Mouse (Mus musculus) granulocyte monocyte progenitor cell, adult 5-6 weeks (primary cell): ENCODE measurements at regions not wholly inside any gene's neighbourhood (a gene's known extent, or its start where the extent isn't known, plus 50 kb on each side); places are given as distances from the start of the nearest gene placed in this dataset.

Experiments used
- ATAC-seq: replicated peaks from 2 replicates; pipeline ENCODE4 v1.8.0; 2016; ENCODE audit warnings: mild to moderate bottlenecking, moderate TSS enrichment, inconsistent platforms; ENCODE audit not compliant: poor library complexity, severe bottlenecking

DNA sequence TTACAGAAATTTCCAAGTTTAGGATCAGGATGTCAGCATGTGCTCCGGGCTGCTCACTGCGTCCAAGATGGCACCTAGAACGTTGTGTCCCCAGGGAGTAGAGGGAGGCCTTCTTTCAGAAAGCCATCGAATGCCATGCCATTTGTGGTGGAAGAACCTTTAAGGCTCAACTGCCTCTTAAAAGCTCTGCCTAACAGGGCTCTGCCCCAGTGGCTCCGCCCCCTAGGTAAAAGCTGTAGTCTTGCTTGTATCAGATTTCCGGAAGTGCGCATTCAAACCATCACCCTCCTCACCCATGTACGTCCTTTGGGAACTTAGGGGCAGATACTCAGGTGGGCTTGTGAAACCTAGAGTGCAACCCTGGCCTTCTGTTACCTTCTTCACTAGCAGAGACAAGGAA, 54.0 kb upstream of the Psmd7 start:
- no peak for ATAC-seq

DNA sequence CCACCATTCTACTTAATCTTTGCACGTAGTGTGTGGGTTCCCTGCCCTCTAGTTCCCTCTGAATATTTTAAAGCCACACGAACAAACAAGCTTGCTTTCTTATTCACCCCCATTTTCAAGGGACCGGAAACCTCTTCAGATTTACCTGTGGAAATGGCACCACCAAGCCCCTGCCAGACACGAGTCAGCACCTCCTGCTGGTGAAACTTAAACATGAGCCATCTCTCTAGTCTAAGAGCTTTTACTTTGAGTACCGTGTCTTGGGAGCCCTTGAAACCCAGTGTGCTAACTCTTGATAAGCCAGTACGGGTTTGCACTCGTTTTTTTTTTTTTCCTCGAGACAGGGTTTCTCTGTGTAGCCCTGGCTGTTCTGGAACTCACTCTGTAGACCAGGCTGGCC, 59.7 kb upstream of the Psmd7 start:
- ATAC-seq: no peak

DNA sequence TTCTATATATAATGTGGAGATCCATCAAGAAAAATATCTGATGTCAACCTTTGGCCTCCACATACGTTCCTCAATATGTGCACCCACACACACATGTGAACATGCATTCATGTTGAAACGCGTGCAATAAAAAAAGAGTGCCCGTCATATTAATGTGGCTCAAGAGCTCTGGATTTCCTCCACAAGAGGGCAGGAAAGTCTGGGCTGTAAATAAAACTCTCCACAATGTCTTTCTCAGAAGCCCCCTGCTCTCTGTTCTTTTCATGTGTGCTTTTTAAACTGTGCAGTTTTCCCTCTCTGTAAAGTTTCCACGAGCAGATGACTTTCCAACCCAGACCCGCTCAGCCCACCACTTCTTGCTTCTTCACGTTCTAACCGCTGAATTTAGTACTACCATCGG, 62.0 kb upstream of the Psmd7 start:
- no peak for ATAC-seq

DNA sequence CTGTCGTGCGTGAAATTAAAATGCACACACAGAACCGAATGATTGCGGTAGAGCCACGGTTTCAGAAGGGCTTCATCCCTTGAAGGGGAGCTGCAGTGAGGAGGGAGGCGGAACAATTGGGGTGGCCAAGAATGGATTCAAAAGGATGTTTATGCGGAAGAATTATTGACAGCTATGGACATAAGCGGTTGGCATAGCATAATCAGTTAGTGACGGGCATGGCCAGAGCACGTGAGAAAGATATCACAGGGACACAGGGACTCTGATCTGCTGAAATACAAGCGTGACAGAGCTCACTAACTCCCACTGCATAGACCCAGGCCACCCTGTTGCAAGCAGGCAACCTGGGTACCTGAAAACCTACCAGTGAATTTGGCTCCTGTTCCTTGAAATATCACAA, 63.2 kb upstream of the Psmd7 start:
- ATAC-seq: no peak

DNA sequence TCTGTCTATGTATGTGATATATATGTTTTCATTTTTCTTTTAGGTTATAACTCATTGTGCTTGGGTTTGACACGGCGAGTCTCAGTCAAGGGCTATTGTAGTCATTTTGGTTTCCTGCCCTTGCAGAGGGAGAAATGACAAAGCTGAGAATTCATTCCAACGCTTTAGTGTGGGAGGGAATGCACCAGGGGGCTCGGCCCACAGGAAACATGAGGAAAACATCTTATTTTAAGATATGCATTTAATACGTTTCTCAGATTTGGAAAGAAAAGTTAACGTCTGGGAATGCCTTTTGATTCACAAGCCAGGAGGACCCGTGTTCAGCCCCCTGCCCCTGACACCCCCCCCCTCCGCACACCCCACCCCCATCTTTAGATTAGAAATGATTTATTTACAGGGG, 64.0 kb upstream of the Psmd7 start:
- ATAC-seq: no peak

DNA sequence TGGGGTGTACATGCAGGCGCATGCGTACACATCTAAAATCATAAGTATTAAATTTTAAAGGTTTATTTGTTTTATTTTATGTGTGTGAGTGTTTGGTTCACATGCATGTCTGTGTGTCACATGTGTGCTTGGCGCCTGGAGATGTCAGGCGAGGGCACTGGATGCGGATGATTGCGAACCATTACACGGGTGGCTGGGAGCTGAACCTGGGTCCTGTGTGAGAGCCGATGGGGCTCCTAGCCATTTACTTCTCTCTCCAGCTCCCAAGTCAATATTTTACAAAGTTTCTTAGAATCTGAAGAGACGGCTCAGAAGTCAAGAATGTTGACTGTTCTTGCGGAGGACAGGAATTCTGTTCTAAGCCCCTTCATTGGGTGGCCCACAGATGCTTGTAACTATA, 65.4 kb upstream of the Psmd7 start:
- ATAC-seq: no peak

DNA sequence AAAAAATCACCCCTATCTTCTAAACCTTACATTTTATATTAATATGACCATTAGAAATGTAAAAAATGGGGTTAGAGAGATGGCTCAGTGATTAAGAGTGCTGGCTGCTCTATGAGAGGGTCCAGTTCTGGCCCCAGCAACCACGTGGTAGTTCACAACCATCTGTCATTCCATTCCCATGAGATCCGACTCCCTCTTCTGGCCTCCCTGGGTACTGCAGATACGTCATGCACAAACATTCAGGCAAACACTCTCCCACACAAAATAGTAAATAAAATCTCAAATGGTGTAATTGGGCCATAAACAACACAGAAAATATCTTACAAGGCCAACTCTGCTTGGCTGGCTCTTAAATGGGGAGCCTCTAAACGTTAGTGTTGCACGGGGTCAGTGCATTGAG, 68.4 kb upstream of the Psmd7 start:
- ATAC-seq: no peak

DNA sequence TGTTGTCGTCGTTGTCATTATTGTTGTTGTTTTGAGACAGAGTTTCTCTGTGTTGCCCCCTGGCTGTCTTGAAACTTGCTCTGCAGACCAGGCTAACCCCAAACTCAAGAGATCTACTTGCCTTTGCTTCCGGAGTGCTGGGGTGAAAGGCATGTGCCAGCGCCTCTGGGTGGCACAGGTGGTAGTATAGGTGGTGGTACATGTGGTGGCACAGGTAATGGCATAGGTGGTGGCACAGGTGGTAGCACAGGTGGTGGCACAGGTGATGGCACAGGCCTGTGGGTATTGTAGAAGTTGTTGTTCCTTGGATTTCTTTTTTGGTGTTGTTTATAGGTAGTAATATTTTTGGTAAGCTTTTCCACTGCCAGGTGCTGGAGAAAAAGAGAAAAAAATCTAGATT, 69.5 kb upstream of the Psmd7 start:
- no peak for ATAC-seq

DNA sequence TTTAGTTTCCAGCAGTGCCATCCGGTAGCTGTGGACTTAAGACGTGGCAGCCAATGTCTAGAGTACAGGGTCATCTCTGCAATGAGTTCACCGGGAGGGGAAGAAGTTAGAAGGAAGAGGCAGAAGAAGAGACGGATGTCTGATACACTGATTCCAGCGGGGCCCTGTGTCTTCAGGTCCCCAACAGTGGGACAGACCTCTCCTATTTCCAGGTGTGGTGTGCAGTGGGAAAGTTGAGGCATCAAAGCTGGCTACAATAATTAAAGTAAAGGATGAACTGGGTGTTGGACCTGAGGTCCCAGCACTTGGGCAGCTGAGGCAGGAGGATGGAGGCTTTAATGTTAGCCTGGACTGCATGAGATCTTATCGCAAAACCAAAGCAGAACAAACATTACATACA, 70.1 kb upstream of the Psmd7 start:
- no peak for ATAC-seq

DNA sequence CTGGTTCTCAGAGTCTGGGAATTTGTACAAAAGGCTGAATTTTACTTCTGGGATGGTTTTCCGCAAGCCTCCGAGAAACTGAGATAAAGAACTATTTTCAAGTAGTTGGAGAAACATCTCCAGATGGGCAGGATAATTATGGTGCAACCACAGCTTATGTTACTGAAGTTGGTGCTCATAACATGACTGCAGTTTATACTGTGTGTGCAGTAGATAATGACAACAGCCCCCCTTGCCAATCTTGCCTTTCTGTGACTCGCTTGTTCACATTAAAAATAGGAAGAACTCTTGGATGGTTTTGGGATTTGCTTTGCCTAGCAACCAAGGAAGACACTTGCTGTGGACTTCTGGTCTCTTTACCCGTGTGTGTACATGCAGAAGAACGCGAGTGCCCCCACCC, 72.4 kb upstream of the Psmd7 start:
- ATAC-seq: no peak

DNA sequence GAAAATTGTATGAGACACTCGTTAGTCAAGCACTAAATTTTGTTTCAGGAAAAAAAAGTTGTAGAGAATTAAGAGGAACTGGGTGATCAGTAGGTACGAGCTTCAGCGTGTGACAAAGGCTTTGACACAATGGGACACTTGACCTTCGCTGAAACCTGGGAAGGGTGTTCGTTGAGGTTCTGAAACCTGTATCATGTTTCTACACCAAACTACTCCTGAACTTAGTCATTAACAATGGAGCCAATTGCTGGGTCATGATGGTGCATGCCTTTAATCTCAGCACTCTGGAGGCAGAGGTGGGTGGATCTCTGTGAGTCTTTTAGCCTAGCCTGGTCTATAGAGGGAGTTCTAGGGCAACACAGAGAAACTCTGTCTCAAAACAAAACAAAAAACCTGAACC, 81.3 kb upstream of the Psmd7 start:
- no peak for ATAC-seq

DNA sequence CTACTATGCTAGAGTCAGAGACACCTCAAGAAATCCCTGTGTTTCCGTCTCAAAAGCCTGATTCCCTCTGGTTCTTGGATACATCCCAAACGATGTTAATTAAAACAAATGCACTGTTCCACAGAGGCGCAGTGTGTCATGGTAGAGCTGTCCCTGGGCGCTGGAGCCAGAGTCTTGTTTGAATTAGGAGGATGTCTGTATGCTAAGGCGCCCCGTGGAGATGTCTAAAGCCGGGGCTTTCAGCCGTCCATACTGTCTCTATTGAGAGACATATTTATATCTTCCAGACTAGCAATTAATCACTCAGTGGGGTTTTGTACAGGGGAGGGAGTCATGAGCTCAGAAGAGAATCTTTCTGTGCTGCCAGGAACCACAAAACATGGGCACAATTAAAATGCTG, 83.2 kb upstream of the Psmd7 start:
- ATAC-seq: no peak

DNA sequence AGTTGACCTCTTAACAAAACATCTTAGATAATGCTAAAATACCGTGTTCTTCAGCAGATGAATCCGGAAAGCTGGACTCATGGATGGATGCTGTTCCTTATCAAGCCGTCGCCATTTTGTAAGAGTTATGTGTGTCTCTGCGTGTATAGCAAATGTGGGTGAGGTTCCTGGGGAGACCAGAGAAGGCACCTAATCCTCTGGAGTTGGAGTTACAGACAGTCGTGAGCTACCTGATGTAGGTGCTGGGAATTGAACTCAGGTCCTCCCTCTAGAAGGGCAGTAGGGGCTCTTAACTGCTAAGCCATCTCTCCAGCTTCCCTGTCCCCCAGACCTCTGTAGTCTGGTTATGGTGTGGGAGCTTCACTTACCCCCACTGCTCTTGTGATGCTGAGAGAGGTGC, 84.4 kb upstream of the Psmd7 start:
- no peak for ATAC-seq

DNA sequence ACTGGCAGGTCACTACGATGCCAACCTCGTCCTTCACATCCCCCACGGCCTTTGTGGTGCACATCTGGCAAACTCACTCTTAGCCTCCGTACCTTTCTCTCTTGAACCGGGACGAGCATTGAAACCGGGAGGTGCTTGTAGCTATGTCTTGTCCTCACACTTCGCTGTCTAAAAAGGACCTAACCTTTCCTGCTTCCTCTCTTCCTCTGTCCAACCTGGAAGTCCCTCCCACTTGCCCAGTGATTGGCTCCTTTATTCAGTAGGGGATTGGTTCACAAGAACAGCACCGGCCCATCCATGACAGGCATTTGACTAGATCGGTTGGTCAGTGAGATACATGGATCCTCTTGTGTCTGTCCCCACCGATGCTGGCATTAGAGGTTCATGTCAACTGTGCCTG, 93.8 kb upstream of the Psmd7 start:
- no peak for ATAC-seq

DNA sequence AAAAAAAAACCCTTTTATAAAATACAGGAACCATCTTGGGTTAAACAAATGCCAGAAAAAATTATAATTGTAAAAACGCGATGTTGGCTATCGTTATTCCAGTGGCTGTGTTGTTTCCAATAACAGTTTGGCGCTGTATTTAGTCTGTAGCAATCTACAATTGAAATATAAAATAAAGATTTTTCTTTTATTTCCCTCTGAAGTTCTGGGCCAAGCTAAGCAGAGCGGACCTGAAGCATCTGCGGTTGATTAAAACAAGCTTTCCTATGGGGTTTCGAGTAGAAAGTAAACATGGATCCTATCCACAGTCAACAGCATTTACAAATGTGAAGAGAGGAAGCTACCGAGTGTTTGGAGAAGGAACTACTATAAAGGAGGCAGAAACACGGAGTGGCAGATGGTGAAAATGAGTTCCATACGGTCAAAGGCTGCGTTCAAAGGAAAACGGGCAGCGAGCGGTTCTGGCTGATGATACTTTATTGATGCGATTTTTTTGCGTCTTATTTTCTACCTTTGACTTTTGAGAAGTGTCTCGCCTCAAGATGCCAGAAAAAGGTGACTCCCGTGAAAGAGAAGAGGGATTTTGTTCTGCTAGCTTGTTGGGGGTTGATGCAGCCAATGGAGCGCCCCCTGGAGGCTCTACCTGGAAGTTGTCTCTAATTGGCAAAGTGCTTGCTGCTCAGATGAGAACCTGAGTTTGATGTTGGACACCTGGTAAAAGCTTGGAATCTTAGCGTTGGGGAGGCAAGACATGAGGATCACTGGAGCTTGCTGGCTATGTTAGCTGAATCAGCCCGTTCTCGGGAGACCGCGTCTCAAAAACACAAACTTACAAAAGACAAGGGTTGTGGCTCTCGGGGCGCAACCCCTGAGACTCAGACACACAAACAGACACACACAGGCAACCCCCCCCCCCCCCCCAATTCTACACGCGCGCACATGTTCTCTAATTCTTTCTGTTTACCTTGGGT, 96.7 kb upstream of the Psmd7 start:
- no peak; the same call in 1 of the 2 replicates for ATAC-seq

DNA sequence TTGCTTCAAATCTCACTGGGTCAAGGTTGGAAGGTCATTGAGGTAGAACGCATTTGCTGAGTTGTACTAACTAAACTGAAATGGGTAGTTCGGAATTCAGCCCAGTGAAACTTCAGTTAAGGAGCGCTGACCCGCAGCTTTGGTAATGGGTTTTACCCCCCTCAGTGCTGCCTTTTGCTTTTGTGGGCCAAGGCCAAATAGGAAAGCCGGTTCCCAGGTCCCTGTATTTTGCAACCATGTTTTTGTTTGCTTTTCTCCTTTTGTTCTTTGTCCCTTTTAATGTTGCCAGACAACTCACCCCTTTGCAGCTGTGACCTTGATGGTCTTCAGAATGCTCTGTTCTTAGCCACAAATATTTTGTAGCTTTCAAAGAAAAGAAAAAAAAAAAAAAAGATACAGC, 98.7 kb upstream of the Psmd7 start:
- ATAC-seq: no peak

DNA sequence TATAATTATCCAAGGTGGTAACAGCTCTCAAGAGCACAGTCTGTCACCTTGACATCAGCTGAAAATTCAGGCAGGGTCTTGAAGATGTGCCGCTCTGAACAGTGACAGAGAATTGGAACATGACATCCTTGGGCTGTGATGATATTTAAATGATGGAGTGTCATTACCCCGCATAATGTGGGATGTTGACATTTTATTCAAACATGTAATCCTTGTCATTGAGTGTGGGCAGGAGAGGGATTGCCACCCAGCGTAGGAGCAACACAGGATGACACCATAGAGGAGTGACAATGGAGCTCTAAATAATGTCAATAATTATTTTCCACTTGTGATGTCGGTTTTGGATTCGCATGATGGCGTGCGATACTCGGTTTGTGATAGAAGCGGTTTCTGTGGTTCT, 99.3 kb upstream of the Psmd7 start:
- ATAC-seq: no peak

DNA sequence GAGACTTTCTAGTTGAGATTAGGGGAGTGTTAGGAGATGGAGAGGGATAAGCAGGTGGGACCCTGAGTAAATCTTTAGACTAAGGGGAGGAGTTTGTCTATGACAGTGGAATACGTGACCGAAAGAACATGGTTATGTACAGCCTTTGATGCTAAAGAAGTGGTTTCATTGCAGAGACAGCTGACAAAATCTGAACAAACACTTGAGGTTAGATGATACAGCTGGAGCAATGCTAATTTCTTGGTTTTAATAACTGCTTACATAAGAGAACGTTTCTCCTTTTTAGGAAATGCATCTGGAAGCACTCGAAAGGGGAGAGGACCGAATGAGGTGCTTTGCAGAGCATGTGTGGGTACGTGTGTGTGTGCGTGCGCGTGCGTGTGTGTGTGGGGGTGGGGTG, 100.8 kb upstream of the Psmd7 start:
- ATAC-seq: no peak

DNA sequence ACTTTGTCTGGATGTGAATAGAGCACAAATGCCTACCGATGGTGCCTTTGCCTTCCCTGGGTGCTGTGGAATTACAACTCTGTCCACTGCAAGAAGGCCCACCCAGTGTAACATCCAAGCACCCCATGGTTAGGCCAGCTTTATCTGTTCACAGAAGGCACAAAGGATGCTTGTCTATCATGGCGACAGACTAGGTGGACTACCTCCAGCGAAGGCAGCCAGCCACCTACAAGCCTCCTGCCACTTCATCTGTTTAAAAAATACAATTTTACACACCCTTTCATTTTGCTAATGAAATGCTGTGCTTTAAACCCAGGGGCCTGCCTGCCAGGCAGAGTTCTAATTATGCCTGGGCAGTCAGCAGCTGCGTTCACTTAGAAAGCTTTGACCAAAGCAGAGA, 103.0 kb upstream of the Psmd7 start:
- ATAC-seq: no peak

DNA sequence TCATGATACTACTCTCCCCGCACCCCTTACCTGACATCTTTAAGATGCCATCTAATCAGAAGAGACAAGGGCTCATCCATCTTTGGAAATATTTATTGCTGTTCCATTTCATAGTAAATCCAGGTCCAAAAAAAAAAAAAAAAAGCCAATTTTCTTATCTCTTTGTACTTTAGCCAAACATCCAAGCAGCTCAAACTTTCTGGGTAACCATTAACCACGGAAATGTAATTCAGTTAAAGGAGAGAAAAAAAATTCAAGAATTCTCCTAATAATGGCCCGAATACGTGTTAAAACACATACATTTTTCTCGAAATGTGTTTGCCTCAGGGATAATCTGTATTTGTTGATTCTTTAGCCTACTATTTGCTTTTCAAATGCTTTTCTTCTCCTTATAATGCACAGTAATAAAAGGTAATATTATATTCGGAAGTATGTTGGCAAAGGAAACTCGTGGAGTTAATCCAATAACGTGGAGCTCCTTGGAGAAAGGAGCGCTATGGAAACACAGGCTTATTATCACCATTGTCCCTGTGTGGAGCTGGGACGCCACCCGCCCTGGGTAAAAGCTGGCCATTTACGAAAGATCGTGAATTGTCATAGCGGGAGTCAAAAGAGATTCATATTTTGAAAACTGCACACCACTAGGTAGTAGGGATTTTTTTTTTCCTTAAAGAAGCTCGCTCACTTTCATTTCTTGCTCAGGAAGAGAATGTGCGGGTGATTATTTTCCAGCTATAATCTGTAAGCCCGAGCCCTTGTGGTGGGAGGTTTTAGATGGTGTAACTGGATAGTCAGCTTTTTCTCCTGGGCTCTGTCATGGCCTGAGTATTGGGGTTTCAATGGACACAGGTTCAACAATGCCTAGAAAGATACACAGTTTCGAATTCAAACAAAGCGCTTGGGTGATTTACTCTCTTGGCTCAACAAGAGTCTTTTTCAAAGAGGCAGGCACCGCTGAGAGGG, 108.4 kb upstream of the Psmd7 start:
- ATAC-seq: no peak

DNA sequence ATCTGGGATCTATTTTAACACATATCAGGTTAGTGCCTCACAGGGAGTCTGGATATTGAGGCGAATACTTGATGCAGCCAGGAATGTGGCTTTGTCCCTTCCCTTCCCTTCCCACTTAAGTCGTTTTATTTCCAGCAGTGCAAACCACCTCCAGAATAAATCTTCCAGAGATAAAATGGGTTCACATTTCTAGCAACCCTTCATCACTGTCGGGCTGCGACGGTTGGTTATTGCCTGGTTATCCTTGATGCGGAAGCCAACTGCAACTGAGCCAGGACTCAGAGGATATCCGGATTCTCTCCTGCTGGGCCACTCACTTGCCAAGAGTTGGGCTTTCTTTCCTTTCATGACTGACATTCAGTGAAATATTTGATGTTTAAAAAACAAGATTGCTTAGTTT, 111.0 kb upstream of the Psmd7 start:
- no peak for ATAC-seq
